Mouse (Mus musculus): ENCODE data around the gene Cdh23.

Gene Cdh23

DNA sequence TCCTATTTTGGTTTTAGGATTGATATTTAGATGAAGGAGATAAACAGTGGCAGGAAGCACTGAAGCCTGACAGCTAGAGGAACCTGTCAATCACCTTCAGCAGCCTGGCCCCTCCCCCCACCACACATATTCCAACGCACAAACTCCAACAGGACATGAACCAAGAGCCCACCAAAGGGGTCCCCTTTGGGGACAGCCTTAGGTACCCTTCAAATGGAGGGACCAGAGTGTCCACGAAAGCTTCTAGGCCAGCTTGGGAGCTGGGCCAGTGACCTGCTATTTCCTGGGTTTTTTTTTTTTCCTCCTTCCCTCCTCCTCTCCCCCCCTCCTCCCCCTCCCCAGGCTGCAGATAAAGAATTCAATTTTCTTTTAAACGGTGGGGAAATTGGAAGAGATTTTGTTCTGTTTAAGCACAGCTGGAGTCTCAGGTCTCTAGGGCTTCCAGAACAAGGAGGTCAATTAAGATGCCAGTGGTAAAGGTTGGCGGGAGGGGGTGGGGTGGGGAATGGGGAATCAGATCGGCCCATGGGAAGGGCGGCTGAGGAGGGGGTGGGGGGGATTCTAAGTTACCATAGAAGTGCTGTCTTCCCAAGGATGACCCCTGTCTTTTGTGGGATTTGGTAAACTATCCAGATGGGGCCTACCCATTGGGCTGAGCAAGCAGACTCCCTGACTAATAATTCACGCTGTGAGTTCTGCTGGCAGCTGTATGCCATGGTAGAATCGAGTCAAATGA, 239.5 kb downstream of the Cdh23 start:
- no peak for DNase-seq

GRCm38 (mm10) chr10:60455193-60455592, 241.1 kb downstream of the Cdh23 start:
- DNase-seq: no peak

DNA sequence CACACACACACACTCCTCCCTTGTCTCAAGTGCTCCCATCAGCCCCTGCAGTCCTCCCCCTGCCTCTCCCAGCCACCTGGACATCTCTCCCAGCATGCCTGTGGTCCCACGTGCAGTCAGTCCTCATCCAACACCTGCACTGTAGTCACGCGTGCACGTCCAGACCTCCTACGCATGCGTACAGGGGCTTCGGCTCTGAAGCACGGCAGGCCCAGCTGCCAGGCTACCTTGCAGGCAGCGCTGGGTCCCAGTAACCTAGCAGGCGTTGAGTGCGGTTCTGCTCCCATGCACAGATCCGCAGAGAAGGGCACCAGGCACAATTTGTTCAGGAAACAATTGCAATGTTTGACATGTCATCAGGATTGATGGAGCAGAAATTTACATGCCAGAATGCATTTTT, 249.1 kb downstream of the Cdh23 start:
- no peak for DNase-seq

DNA sequence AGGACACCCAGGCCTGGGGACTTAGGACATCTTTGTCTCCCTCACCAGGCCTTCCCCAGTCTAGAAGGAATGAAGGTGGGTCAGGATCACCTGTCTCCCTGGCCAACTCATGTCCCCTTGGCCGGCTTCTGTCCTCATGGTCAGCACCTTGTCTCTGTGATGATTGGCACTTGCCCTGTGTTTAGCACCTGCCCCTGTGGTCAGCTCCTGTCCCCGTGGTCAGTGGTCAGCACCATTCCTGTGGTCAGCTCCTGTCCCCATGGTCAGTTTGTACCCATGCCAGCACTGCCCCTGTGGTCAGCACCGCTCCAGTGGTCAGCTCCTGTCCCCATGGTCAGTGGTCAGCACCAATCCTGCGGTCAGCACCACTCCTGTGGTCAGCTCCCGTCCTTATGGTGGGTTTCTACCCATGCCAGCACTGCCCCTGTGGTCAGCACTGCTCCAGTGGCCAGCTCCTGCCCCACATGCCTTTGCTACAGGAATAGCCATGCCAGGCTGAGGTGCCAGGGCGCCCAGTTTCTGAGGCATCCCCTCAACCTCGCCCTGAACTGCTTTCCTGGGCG, 251.2 kb downstream of the Cdh23 start:
- no peak for DNase-seq

- no peak for DNase-seq
Measured at GRCm38 (mm10) chr10:60443078-60443477, 253.2 kb downstream of the Cdh23 start.

- DNase-seq: no peak
Measured at GRCm38 (mm10) chr10:60442321-60442720, 254.0 kb downstream of the Cdh23 start.

- DNase-seq: no peak
Measured at GRCm38 (mm10) chr10:60432679-60433078, 263.6 kb downstream of the Cdh23 start.

DNA sequence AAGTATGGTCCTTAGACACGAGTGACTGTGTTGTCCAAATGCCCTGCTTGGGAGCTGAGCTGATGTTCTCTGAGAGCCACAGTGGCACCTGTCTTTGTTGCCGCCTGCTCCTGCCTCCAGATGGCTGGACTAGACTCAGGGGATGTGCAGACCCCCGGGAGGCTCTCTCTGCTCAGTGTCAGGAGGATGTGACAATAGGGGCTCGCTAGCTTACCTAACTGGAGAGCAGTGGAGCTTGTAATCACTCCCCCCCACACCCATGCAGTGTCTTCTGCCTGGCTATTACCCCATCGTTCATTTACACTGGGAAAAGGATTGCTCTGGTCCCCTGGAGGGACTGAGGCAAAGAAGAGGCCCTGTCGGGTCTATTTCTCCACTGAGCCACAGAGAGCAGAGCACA, 265.7 kb downstream of the Cdh23 start:
- DNase-seq: no peak

GRCm38 (mm10) chr10:60430001-60430400, 266.3 kb downstream of the Cdh23 start:
- DNase-seq: no peak

- no peak for DNase-seq
Measured at GRCm38 (mm10) chr10:60422756-60423155, 273.5 kb downstream of the Cdh23 start.

- DNase-seq: no peak
Measured at GRCm38 (mm10) chr10:60419624-60420023, 276.7 kb downstream of the Cdh23 start.

DNA sequence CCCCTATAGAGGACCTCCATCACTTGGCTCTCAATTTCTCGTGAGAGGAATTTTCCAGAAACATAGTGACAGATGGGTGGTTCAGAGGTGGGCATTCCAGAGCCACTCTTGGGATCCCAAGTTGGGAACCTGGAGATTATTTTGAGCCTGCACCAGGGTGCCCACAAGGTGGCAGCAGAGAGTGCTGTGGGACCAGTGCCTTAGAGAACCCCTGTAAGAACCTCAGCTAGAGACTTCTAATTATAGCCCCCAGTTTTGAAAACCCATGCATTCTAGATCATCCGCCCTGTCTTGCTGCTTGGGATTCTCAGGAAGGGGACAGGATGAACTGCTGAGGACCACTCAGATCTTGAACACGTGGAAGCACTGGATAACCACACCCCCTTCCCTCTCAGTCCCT, 278.2 kb downstream of the Cdh23 start:
- DNase-seq: peak; percentile 63 to 73

GRCm38 (mm10) chr10:60417041-60417440, 279.2 kb downstream of the Cdh23 start:
- DNase-seq: no peak

- no peak for DNase-seq
Measured at GRCm38 (mm10) chr10:60413756-60414155, 282.5 kb downstream of the Cdh23 start.

GRCm38 (mm10) chr10:60411794-60412193, 284.5 kb downstream of the Cdh23 start:
- DNase-seq: no peak

DNA sequence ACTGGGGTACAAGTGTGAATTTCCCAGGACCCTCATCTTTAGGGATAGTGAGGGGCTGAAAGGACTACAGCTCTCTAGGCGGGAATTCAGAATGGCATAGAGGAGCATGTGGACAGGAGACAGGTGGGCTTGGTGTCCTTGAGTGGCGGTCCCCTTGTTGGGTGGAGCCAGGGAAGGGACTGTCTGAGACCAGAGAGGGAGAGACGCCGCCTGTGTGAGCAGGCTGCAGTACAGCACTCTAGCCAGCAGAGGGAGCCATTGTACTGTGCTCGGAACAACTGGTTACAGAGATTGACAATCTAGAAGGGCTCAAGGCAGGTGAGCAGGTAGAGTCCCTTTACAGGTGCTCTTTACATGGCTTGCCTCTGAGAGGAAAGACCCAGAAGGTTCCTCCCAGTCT, 288.5 kb downstream of the Cdh23 start:
- peak; percentile 54 to 73 for DNase-seq

GRCm38 (mm10) chr10:60405460-60406177, 290.7 kb downstream of the Cdh23 start:
- peak; percentile 6 to 16 for DNase-seq

DNA sequence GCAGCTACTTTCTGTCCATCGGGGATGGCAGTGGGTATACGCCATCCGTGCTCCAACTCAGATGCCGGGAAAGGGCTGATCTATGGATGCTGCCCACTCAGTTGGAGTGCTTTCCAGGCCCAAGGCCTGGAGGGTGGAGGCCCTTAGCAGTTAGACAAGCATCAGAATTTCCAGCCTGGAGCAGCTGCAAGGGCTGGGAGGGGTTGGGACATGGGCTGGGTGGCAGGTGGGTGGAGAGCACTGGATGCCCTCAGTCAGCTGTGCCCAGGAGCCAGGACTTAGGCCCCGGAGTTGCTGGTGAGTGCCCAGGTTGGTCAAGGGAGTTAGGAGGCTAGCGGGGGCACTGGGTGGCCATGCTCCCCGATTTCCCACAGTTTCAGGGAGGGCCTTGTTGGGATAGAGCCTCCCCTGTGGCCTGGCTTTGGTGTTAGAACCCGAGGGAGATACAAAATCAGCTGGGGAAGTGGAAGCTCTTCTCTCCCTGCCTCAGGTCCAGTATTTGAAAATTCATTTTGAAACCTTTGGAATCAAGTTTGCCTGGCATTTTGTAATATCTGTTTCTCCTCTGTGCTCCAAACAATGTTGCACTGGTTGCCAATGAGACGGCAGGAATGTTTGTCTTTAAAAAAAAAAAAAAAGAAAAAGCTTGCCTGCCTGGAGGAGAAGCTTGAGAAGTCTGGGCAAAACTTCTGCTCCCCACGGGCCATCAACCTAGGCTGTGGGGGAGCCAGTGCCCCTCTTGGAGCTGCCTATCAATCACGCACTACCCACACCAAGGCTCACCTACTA, 295.6 kb downstream of the Cdh23 start:
- no peak for DNase-seq

- DNase-seq: no peak
Measured at GRCm38 (mm10) chr10:60399449-60399848, 296.8 kb downstream of the Cdh23 start, which contains the start of gene Gm17455. Gene Gm17455 (plus strand): TSS chr10:60399726.

DNA sequence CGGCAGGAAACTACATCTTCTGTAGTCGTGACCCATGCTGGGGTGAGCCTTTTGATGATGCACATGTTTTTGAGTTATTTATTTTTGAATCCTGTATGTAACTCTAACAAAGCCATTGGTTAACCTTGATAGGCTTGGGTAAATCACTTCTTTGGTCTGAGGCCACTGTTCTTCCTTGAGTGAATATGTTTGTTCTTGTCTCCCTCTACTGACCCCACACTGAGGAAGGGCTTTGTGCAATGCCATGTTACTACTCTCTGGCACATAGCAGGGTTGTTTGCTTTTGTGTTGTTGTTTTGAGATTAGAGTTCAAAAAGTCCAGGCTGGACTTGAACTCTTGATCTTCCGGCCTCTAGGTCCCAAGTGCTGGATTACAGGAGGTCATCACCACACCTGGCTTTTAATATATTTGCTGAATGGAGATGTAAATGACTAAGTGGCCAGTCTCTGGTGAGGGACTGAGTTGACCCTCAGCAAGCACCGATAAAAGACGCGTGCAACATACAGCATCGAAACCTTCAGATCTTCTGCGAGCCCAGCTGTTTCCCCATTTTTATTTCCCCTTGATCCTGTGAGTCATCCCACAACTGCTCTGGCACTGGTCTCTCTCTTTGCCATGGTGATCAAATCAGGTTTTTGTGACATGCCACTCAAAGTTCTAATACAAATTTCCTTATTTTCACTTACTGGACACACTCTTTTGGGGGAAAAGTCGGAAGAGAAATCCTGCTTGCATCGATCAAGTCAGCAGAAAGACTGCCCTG, 298.1 kb downstream of the Cdh23 start:
- no peak for DNase-seq

- no peak for DNase-seq
Measured at GRCm38 (mm10) chr10:60395605-60396004, 300.7 kb downstream of the Cdh23 start.

GRCm38 (mm10) chr10:60394936-60395335, 301.4 kb downstream of the Cdh23 start:
- DNase-seq: no peak

All from cerebellum, adult 18-20 months (tissue).